Mouse (Mus musculus): ENCODE measurements at regions not wholly inside any gene's neighbourhood (a gene's known extent, or its start where the extent isn't known, plus 50 kb on each side); places are given as distances from the start of the nearest gene placed in this dataset.
"Not testable (repeated sequence)": the region's sequence is repeated elsewhere in the genome, so short reads cannot be mapped to it uniquely, and the experiment has no call there.

GRCm38 (mm10) chr1:35213875-35214274, 364.1 kb downstream of the Plekhb2 start:
- Histone ChIP-seq H3K9ac (replicated peaks; ENCODE audit: low read length) (no peak overlapping the region), H3K4me1 (ENCODE audit: insufficient read depth, low read length) (no peaks in the 10 kb centered on the region), H3K27me3 (ENCODE audit: insufficient read depth, low read length) (no peaks in the 10 kb centered on the region), H3K4me3 (ENCODE audit: low read length) (no peak overlapping the region), H3K4me2 (replicated peaks; ENCODE audit: low read depth, low read length) (no peak overlapping the region), H3K9me3 (ENCODE audit: low read length) (no peaks in the 10 kb centered on the region), H3K36me3 (ENCODE audit: insufficient read depth, low read length) (no peaks in the 10 kb centered on the region), H3K27ac (ENCODE audit: low read length) (no peak overlapping the region)
- no peak for ATAC-seq (ENCODE audit: low FRiP score, low TSS enrichment)
- 68% methylated on average over 10 of the region's 10 CpGs for WGBS

GRCm38 (mm10) chr1:35216411-35216810, 366.6 kb downstream of the Plekhb2 start:
- no peaks in the 10 kb centered on the region for H3K27me3 ChIP-seq (ENCODE audit: insufficient read depth, low read length)
- no peaks in the 10 kb centered on the region for H3K9me3 ChIP-seq (ENCODE audit: low read length)
- H3K9ac ChIP-seq (replicated peaks; ENCODE audit: low read length) = no peak overlapping the region
- H3K4me1 ChIP-seq (ENCODE audit: insufficient read depth, low read length) = no peaks in the 10 kb centered on the region
- ATAC-seq (ENCODE audit: low FRiP score, low TSS enrichment) = no peak
- H3K27ac ChIP-seq (ENCODE audit: low read length) = no peak overlapping the region
- H3K4me3 ChIP-seq (ENCODE audit: low read length) = no peak overlapping the region
- no peaks in the 10 kb centered on the region for H3K36me3 ChIP-seq (ENCODE audit: insufficient read depth, low read length)
- WGBS = 79% methylated on average over 8 of the region's 8 CpGs
- no peak overlapping the region for H3K4me2 ChIP-seq (replicated peaks; ENCODE audit: low read depth, low read length)

- not testable (repeated sequence) for H3K4me2 ChIP-seq (replicated peaks; ENCODE audit: low read depth, low read length); H3K9ac ChIP-seq (replicated peaks; ENCODE audit: low read length); H3K27me3 ChIP-seq (ENCODE audit: insufficient read depth, low read length); H3K27ac ChIP-seq (ENCODE audit: low read length); H3K4me1 ChIP-seq (ENCODE audit: insufficient read depth, low read length); H3K36me3 ChIP-seq (ENCODE audit: insufficient read depth, low read length); H3K4me3 ChIP-seq (ENCODE audit: low read length); ATAC-seq (ENCODE audit: low FRiP score, low TSS enrichment); H3K9me3 ChIP-seq (ENCODE audit: low read length)
- WGBS = 89% methylated on average over 6 of the region's 6 CpGs
Observed at GRCm38 (mm10) chr1:35220215-35220614, 370.4 kb downstream of the Plekhb2 start.

- Histone ChIP-seq H3K27ac (ENCODE audit: low read length) (no peak overlapping the region), H3K4me1 (ENCODE audit: insufficient read depth, low read length) (no peaks in the 10 kb centered on the region), H3K9me3 (ENCODE audit: low read length) (no peaks in the 10 kb centered on the region), H3K27me3 (ENCODE audit: insufficient read depth, low read length) (no peaks in the 10 kb centered on the region), H3K4me3 (ENCODE audit: low read length) (no peak overlapping the region), H3K4me2 (replicated peaks; ENCODE audit: low read depth, low read length) (no peak overlapping the region), H3K36me3 (ENCODE audit: insufficient read depth, low read length) (no peaks in the 10 kb centered on the region), H3K9ac (replicated peaks; ENCODE audit: low read length) (no peak overlapping the region)
- ATAC-seq (ENCODE audit: low FRiP score, low TSS enrichment) = no peak
- WGBS = 83% methylated on average over 9 of the region's 9 CpGs
Observed at GRCm38 (mm10) chr1:35220751-35221150, 371.0 kb downstream of the Plekhb2 start.

GRCm38 (mm10) chr1:35232592-35232991, 382.8 kb downstream of the Plekhb2 start:
- no peaks in the 10 kb centered on the region for H3K9me3 ChIP-seq (ENCODE audit: low read length)

GRCm38 (mm10) chr1:35238139-35238538, 388.4 kb downstream of the Plekhb2 start:
- no peak for ATAC-seq (ENCODE audit: low FRiP score, low TSS enrichment)

More at GRCm38 (mm10) chr1:35232592-35232991, 382.8 kb downstream of the Plekhb2 start:
- WGBS = 47% methylated on average over 2 of the region's 2 CpGs
- Histone ChIP-seq H3K27me3 (ENCODE audit: insufficient read depth, low read length) (no peaks in the 10 kb centered on the region), H3K4me1 (ENCODE audit: insufficient read depth, low read length) (no peaks in the 10 kb centered on the region), H3K9ac (replicated peaks; ENCODE audit: low read length) (no peak overlapping the region), H3K27ac (ENCODE audit: low read length) (no peak overlapping the region), H3K4me3 (ENCODE audit: low read length) (no peak overlapping the region), H3K4me2 (replicated peaks; ENCODE audit: low read depth, low read length) (no peak overlapping the region), H3K36me3 (ENCODE audit: insufficient read depth, low read length) (no peaks in the 10 kb centered on the region)
- no peak for ATAC-seq (ENCODE audit: low FRiP score, low TSS enrichment)

GRCm38 (mm10) chr1:35242849-35243248, 393.1 kb downstream of the Plekhb2 start:
- 52% methylated on average over 6 of the region's 6 CpGs for WGBS

More at GRCm38 (mm10) chr1:35238139-35238538, 388.4 kb downstream of the Plekhb2 start:
- Histone ChIP-seq H3K27me3 (ENCODE audit: insufficient read depth, low read length) (no peaks in the 10 kb centered on the region), H3K36me3 (ENCODE audit: insufficient read depth, low read length) (no peaks in the 10 kb centered on the region), H3K9me3 (ENCODE audit: low read length) (no peaks in the 10 kb centered on the region), H3K4me3 (ENCODE audit: low read length) (no peak overlapping the region), H3K9ac (replicated peaks; ENCODE audit: low read length) (no peak overlapping the region), H3K27ac (ENCODE audit: low read length) (no peak overlapping the region), H3K4me2 (replicated peaks; ENCODE audit: low read depth, low read length) (no peak overlapping the region), H3K4me1 (ENCODE audit: insufficient read depth, low read length) (no peaks in the 10 kb centered on the region)

GRCm38 (mm10) chr1:35243339-35243738, 393.6 kb downstream of the Plekhb2 start:
- WGBS = 58% methylated on average over 6 of the region's 6 CpGs
- no peaks in the 10 kb centered on the region for H3K4me1 ChIP-seq (ENCODE audit: insufficient read depth, low read length)

More at GRCm38 (mm10) chr1:35242849-35243248, 393.1 kb downstream of the Plekhb2 start:
- Histone ChIP-seq H3K4me3 (ENCODE audit: low read length) (no peak overlapping the region), H3K36me3 (ENCODE audit: insufficient read depth, low read length) (no peaks in the 10 kb centered on the region), H3K27me3 (ENCODE audit: insufficient read depth, low read length) (no peaks in the 10 kb centered on the region), H3K27ac (ENCODE audit: low read length) (no peak overlapping the region), H3K9ac (replicated peaks; ENCODE audit: low read length) (no peak overlapping the region), H3K4me2 (replicated peaks; ENCODE audit: low read depth, low read length) (no peak overlapping the region), H3K9me3 (ENCODE audit: low read length) (no peaks in the 10 kb centered on the region), H3K4me1 (ENCODE audit: insufficient read depth, low read length) (no peaks in the 10 kb centered on the region)
- ATAC-seq (ENCODE audit: low FRiP score, low TSS enrichment) = no peak

GRCm38 (mm10) chr1:35265125-35265524, 415.3 kb downstream of the Plekhb2 start:
- no peaks in the 10 kb centered on the region for H3K4me1 ChIP-seq (ENCODE audit: insufficient read depth, low read length)
- no peak overlapping the region for H3K4me3 ChIP-seq (ENCODE audit: low read length)
- no peaks in the 10 kb centered on the region for H3K36me3 ChIP-seq (ENCODE audit: insufficient read depth, low read length)
- H3K27me3 ChIP-seq (ENCODE audit: insufficient read depth, low read length) = no peaks in the 10 kb centered on the region
- no peak for ATAC-seq (ENCODE audit: low FRiP score, low TSS enrichment)
- H3K9ac ChIP-seq (replicated peaks; ENCODE audit: low read length) = no peak overlapping the region
- H3K4me2 ChIP-seq (replicated peaks; ENCODE audit: low read depth, low read length) = no peak overlapping the region
- 48% methylated on average over 1 of the region's 1 CpGs for WGBS
- H3K27ac ChIP-seq (ENCODE audit: low read length) = no peak overlapping the region
- H3K9me3 ChIP-seq (ENCODE audit: low read length) = no peaks in the 10 kb centered on the region

More at GRCm38 (mm10) chr1:35243339-35243738, 393.6 kb downstream of the Plekhb2 start:
- H3K9me3 ChIP-seq (ENCODE audit: low read length) = no peaks in the 10 kb centered on the region
- ATAC-seq (ENCODE audit: low FRiP score, low TSS enrichment) = no peak
- H3K27me3 ChIP-seq (ENCODE audit: insufficient read depth, low read length) = no peaks in the 10 kb centered on the region
- no peaks in the 10 kb centered on the region for H3K36me3 ChIP-seq (ENCODE audit: insufficient read depth, low read length)
- no peak overlapping the region for H3K9ac ChIP-seq (replicated peaks; ENCODE audit: low read length)
- no peak overlapping the region for H3K4me3 ChIP-seq (ENCODE audit: low read length)
- no peak overlapping the region for H3K4me2 ChIP-seq (replicated peaks; ENCODE audit: low read depth, low read length)
- H3K27ac ChIP-seq (ENCODE audit: low read length) = no peak overlapping the region

- no peaks in the 10 kb centered on the region for H3K4me1 ChIP-seq (ENCODE audit: insufficient read depth, low read length)
- no peak overlapping the region for H3K4me2 ChIP-seq (replicated peaks; ENCODE audit: low read depth, low read length)
- H3K9me3 ChIP-seq (ENCODE audit: low read length) = no peaks in the 10 kb centered on the region
- 51% methylated on average over 7 of the region's 7 CpGs for WGBS
- ATAC-seq (ENCODE audit: low FRiP score, low TSS enrichment) = no peak
- no peaks in the 10 kb centered on the region for H3K27me3 ChIP-seq (ENCODE audit: insufficient read depth, low read length)
- H3K36me3 ChIP-seq (ENCODE audit: insufficient read depth, low read length) = no peaks in the 10 kb centered on the region
- H3K4me3 ChIP-seq (ENCODE audit: low read length) = no peak overlapping the region
- no peak overlapping the region for H3K27ac ChIP-seq (ENCODE audit: low read length)
- H3K9ac ChIP-seq (replicated peaks; ENCODE audit: low read length) = no peak overlapping the region
Observed at GRCm38 (mm10) chr1:35266626-35267025, 416.9 kb downstream of the Plekhb2 start.

All from kidney, embryonic 16.5 days (tissue).